Mouse (Mus musculus) lung, postnatal 0 days (tissue): ENCODE data around the gene Haghl.

Experiments used
- CTCF ChIP-seq: IDR thresholded peaks from 2 replicates; pipeline ENCODE4 v1.5.1; 2016; ENCODE audit warnings: antibody characterized with exemption, mild to moderate bottlenecking
- EP300 ChIP-seq: IDR thresholded peaks from 2 replicates; pipeline ENCODE4 v1.6.1; 2016; ENCODE audit warnings: antibody characterized with exemption, mild to moderate bottlenecking, control low read depth

DNA sequence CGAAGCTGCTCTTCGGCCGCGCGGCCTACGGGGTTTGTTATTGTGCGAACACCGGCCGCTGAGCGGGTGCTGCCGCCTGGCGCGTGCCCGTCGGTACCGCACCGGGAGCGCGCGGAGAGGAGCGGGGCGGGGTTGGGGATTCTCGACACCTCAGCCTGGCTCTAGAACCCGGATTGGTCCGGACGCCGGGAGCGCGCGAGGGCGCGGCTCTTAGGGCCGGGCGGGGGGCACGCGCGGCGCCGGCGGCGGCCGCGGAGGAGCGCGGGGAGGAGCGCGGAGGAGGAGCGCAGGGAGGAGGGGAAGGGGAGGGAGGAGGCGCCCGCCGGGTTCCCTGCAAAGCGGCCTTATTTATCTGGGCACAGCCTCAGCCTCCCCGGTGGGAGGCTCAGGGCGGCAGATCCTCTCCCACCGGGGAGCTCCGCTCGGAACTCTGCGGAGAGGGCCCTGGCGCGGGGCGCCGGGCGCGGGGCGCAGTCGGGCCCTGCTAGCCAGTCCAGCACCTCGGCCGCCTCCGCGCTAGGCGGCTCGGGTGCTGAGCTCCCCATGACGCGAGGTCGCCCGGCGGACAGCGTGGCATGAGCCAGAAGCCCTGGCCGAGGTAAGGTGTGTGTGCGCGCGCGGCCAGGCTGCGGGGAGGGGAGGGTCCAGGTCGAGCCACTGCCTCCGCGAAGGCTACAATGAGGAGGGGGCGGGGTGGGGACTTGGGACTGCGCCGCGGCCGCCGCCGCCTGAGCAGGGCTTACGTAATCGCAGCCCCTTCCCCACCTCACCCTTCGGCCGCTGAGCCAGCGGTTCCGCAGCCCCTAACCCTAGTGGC, 23.5 kb upstream of the Haghl start, which contains the start of gene Fbxl16:
- peak; percentile 44 for TF ChIP-seq CTCF
- no peak for TF ChIP-seq EP300
